Mouse (Mus musculus): Measurements from ENCODE around the gene Nfia.

Nfia gene

DNA sequence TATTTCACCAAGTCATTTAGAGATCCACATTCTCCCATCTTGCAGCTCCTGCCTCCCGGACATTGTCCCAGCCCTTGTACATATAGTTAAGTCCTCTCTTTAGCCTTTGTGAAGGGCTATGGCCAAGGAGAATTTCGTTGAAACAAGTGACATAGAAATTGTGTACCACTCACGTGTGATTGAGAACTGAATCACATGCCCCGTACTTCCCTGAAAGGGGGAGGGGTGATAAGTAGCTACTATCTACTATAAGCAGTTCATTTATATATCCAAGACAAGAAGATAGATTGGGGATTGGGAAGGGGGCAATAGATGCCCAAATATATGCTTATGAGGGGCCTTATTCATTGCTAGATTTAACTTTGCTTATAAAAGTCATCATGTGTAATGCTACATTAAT is 5.5 kb upstream of the Nfia start:
- DNase-seq: no peak

- no peak for DNase-seq
Observed at GRCm38 (mm10) chr4:97767516-97767915, 5.0 kb upstream of the Nfia start.

GRCm38 (mm10) chr4:97769861-97770260 is 2.7 kb upstream of the Nfia start:
- no peak for DNase-seq

DNA sequence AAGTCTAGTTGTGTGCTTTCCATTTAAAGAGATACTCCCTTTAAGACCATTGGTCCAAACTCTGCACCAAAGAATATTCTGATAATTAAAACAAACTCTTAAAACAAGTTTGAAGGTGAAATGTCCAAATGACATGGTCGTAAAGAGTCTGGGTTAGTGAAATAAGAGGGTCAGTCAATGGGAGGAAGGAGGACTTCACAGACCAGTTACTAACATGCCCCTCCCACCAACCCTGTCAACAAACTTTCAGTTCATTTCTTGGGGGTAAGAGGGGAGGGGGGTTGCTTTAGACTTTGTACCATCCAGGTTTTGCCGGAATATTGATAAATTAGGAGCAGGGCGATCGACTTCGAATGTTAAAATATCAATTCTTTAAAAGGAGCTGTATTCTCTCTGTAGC is 1.1 kb upstream of the Nfia start:
- no peak for DNase-seq

DNA sequence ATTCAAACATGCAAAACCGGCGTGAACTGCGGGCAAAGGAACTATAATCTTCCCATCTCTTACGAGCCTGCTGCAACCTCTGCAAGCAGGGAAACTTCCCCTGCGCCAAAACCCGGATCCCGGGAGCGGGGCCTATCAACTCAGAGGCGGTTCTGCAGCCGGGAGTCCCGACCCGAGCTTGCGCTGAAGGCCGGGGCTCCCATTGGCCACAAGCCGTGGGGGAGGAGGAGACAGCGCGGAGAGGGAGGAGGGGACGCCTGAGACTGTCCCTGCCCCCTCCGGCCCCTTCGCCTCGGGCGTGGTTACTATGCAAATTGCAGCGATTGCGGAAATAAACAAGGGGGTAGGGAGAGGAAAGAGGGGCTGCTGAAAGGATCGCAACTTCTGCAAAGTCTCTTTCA is 450 bp upstream of the Nfia start:
- peak; percentile 94 to 97 for DNase-seq

DNA sequence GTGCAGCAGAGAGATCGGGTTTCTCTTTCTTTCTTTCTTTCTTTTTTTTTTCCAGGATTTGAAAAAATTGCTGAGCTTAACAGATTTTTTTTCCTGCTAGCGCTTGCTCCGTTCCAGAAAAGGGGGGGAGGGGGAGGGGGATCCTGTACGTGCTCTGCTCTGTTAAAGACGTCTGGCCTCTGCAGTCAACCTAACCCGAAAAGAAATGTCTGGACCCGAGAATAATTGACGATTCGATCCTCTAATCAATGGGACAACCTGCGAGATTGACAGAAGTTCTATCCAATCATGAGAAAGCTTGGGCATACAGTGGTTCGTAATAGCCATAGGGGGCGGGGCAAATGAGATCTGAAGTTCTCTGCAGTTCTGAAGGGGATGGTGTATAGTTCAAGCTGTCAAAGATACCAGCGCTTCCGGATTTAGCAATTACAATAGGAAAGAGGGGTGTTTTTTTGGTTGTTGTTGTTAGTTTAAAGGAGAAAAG is 618 bp downstream of the Nfia start:
- peak; percentile 77 to 82 for DNase-seq

DNA sequence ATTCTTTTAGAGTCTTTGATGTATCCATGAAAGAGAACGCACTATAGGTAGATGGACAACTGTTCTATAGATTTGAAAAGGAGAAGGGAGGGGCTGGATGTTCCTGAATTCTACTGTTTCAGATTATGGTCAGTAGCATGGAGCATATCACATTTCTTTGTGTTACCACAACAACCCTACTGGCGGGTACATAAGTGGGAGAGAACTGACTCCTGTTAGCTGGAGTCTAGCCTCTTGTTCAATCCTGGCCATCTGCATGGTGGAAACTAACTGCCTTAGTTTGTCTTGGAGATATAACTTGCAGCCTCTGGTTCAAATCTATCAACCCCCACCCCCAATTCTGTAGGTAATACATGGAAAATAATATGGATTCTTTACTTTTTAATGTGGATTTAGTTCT is 1.3 kb downstream of the Nfia start:
- DNase-seq: no peak

GRCm38 (mm10) chr4:97774446-97774950 is 2.0 kb downstream of the Nfia start:
- no peak for DNase-seq

- DNase-seq: peak; percentile 27 to 41
Observed at GRCm38 (mm10) chr4:97775059-97775458, 2.5 kb downstream of the Nfia start.

GRCm38 (mm10) chr4:97775494-97776265 is 3.1 kb downstream of the Nfia start:
- DNase-seq: no peak

DNA sequence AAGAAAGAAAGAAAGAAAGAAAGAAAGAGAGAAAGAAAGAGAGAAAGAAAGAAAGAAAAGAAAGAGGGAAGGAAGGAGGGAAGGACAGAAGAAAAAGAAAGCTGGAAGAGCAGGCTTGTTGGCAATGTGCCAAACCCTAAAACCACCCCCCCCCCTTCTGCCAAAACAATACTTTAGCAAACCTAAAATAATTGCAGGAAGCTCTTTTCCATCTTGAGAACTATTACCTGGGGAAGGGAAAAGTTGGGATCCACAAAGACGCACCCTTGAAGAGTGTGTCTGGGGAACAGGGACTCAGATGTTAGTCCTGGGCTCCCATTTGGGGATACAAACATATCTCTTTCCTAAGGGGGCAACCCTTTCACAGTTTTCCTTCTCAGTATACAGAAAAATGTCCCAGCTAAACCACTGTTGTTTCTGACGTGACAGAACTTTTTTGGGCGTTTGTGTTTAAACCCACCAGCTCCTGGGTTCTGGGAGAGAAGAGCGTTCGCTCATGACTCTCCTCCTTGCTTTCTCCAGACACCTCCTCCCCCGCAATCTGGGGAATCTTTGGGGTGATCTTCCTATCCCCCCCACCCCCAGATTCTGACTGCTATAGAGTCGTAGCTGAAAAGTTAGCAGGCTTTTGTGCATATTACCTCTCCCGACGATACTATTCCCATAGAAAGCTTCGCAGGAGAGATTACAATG is 4.0 kb downstream of the Nfia start:
- no peak for DNase-seq

DNA sequence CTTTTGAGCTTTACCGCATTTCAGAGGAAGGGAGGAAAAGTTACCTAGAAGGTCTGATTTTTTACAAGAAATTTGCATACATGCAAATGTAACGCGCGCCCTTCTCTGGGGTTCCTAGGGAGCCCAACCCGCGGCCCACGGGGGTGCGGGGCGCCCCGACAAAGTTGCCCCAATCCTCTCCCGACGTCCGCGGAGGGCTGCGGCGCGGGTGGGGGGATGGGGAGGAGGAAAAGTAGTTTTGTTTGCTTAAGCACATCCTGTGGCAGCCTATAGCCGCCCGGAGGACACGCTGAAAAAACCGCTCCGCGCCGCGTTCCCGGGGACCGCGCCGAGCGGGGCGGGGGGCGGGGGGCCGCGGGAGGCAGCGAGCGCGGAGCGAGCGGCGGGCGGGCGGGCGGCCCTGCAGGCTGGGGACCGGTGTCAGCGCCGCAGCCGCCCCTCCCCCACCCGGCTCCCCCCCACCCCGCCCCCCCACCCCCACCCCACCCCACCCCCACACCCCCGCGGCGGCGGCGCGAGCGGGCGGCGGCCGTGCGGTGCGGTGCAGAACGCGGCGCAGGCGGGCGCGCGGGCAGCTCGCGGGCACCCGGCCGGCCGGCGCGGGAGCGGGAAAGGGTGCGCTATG is 4.7 kb downstream of the Nfia start:
- DNase-seq: peak; percentile 39 to 59

GRCm38 (mm10) chr4:97777706-97778176 is 5.2 kb downstream of the Nfia start, which contains the start of gene E130114P18Rik:
Gene E130114P18Rik, minus strand, starts transcription at chr4:97778078.
- DNase-seq: peak; percentile 32 to 43

DNA sequence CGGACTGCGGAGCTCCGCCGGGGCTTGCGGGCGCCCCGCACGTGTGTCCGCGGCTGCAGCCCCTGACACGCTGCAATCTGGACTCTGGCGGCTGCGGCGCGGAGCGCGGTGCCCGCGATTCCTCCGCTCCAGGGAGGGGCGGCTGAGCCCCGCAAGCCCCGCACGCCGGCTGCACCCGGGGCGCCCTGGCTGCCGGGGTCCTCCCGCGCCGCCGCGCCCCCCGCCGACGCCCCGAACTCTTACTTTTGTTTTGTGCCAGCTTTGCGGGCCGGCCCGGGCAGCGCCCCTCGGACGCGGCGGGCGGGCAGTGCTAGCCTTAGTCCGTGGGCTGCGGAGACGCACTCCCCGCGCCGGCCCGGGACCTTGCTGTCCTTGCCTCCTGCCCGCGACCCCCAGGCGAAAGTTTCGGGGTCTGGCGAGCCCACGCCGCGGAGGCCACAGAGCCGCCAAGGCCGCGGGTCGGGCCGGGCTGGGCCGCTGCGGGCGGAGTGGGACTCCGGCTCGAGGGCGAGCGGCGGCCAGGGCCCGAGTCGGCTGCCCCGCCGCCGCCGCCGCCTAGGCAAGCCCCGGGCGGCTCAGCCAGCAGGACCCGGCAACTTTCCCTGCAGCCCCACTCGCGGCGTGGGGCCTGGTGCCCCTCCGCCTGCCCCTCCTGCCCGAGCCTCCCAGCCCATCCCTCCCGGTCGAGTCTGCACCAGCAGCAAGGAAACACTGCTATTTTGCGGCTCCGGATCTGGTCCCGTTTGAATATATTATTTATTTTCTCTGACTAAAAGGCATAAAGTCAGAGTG is 5.9 kb downstream of the Nfia start:
- peak; percentile 9 to 23 for DNase-seq

- DNase-seq: no peak
Observed at GRCm38 (mm10) chr4:97779003-97779930, 6.7 kb downstream of the Nfia start.

GRCm38 (mm10) chr4:97780024-97780423 is 7.5 kb downstream of the Nfia start:
- no peak for DNase-seq

DNA sequence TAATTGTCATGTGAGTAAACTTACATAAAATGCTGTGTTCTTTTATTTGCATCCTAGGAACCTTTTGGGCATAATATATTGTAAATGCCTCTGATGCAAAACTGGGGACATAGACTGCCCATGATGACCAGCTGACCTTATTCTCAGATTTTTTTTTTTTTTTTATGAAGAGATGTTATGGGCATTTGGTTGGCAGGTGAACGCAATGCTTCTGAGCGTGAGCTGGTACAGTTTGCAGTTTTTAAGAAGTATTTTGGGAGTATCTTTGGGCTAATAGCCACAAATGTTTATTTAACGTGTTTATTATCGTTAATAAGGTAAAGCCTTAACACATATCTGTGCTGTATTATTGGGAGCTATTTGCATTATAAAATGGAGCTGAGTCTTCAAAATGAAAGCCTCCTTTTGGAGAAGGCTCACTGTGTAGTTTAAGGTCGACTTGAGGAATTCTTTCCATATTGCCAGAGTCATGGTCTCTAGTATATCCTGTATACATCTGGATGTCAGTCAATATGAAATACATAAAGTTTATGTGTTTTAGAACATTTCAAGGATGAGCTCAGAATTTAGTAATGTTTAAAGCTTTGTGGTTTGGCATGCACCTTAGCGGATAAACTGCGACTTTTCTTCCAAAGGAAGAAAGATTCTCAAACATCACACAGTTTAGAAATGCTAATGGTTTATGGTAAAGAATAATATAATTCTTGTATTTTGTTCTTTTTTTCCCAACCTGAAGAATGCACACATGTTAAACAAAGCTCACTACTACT is 8.3 kb downstream of the Nfia start:
- no peak for DNase-seq

DNA sequence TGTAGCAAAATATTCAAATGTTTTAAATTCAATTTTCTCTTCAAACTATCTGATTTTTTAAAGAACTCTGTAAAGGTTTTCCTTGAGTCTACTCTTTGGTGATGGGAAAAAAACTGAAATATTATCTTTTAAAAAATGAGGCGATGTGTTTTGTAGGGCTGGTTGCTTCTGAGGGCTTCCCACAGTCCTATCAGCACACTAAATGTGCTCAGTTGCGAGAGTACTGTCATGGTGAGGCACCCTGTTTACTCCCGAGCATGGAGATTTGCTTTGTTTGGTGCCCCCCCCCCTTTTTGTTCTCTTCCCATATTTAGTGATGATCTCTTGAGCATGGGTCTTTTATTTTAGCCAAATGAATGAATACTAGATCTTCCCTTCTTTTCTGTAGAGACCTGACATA is 9.5 kb downstream of the Nfia start:
- no peak for DNase-seq

DNA sequence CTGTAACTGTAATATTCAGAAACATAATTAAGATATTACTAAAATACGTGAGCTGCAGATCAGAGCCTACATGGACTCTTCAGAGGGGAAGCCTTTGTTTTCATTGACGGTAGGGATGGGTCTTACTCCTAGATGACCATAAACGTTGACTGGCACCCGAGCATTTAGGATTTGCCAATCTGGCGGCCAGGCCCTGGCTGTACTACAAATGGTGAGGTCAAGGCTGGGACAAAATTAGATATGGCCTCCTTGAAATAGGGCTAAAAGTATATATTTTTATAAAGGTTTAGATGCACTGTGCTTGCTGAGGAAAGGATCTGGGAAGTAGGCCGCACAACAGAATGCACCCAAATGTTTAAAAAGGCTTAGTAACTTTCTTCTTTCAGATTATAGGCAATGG is 10.0 kb downstream of the Nfia start:
- DNase-seq: no peak

- DNase-seq: no peak
Observed at GRCm38 (mm10) chr4:97783073-97783879, 10.7 kb downstream of the Nfia start.

Data from thymus, postnatal 36 days (tissue).